Mouse (Mus musculus) ES-Bruce4 (cell line): ENCODE measurements around the gene Yars.

Experiments used
- CTCF ChIP-seq: IDR thresholded peaks from one replicate; pipeline ENCODE4 v1.8.1; 2011; ENCODE audit warnings: low read depth, low read length
- EP300 ChIP-seq: IDR thresholded peaks from 2 replicates; pipeline ENCODE4 v1.6.1; 2011; ENCODE audit warnings: low read depth, low read length; ENCODE audit not compliant: insufficient read depth
- POLR2A ChIP-seq: IDR thresholded peaks from one replicate; pipeline ENCODE4 v1.8.1; 2011; ENCODE audit warnings: low read length; ENCODE audit not compliant: insufficient read depth

DNA sequence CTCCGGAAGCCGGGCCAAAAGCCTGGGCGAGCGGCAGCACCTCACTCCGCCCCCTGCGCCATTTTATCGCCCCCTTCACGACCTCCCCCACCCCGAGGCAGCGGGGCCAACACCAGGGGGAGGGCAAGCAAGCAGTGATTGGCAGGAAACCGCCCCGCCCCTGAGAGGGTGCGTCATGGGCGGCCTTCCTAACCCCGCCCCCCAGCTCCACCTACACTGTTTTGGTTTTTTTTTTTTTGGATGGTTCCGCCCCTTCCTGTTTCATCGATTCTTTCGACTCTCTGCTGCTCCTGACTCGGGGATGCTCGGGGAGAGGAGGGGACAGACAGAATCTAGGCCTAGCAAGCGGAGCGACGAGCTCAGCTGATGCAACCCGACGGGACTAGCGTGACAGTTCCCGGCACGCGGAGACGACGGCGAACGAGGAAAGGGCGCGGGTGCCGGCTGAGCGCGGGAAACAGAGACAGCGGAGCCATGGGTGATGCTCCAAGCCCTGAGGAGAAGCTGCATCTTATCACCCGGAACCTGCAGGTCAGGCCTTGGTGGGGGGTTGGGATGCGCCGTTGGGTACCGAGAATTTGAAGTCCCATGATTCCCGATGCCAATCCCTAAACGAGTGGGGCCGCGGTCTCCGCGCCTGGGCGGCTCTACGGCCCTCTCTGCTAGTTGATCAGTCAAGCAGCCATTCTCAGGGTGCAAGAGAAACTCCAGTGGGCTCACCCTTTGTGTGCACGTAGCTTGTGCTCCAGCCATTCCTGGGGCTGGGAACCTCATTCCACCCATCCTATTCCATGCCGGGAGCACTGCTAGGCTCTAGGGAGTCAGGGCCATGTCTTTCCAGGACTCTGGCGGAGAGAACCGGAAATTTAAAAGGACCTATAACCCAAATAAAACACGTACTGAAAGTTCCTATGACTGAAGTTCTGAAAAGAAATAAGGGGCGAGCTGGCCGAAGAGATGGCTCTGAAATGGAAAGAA is at the start of gene Yars, which contains the start of gene S100pbp:
- TF ChIP-seq POLR2A (no peak), CTCF (no peak), EP300 (peak; percentile 80; the same call in 1 of the 2 replicates)
